Mouse (Mus musculus) limb, embryonic 12.5 days (tissue): ENCODE measurements around the gene Mt2. TPM values are rescaled to one million over a fixed set of nuclear protein-coding genes. Genes with fewer than 3 reads are reported as not detected.
A peak's percentile ranks its signal among the peaks of the same experiment; 100 is the strongest.
"Not testable (repeated sequence)": the region's sequence is repeated elsewhere in the genome, so short reads cannot be mapped to it uniquely, and the experiment has no call there.

ENCODE experiments used
- ATAC-seq: fragments of 200-750 bp; cut with Nextera tagmentation; 2 replicates; pipeline ENCODE4 v1.8.0; 2017; ENCODE audit warnings: low read depth, moderate TSS enrichment; ENCODE audit not compliant: insufficient number of reproducible peaks, insufficient read depth, low FRiP score, low TSS enrichment
- H3K27ac ChIP-seq: fragments of 300-500 bp; sonication (generic); 2 replicates; pipeline ENCODE4 v1.5.1; 2016; ENCODE audit warnings: mild to moderate bottlenecking, moderate library complexity
- H3K27me3 ChIP-seq: fragments of 300-500 bp; sonication (generic); 2 replicates; pipeline ENCODE4 v1.6.1; 2016; ENCODE audit warnings: mild to moderate bottlenecking, moderate library complexity
- H3K36me3 ChIP-seq: fragments of 300-500 bp; sonication (generic); 2 replicates; pipeline ENCODE4 v1.6.1; 2016; ENCODE audit warnings: mild to moderate bottlenecking, moderate library complexity
- H3K4me1 ChIP-seq: fragments of 300-500 bp; sonication (generic); replicated peaks from 2 replicates; pipeline ENCODE4 v1.6.1; 2016
- H3K4me2 ChIP-seq: fragments of 300-500 bp; sonication (generic); 2 replicates; pipeline ENCODE4 v1.6.1; 2016; ENCODE audit warnings: mild to moderate bottlenecking, moderate library complexity
- H3K4me3 ChIP-seq: fragments of 300-500 bp; sonication (generic); replicated peaks from 2 replicates; pipeline ENCODE4 v1.5.1; 2016; ENCODE audit warnings: mild to moderate bottlenecking
- H3K9ac ChIP-seq: fragments of 300-500 bp; sonication (generic); replicated peaks from 2 replicates; pipeline ENCODE4 v1.6.1; 2016; ENCODE audit warnings: mild to moderate bottlenecking, moderate library complexity
- H3K9me3 ChIP-seq: fragments of 300-500 bp; sonication (generic); 2 replicates; pipeline ENCODE4 v1.6.1; 2016; ENCODE audit warnings: mild to moderate bottlenecking, moderate library complexity
- WGBS: fragments of 180-500 bp; shearing (Covaris S2); methylation state at CpG from one replicate; pipeline ENCODE4 v1.1.7; 2016; 5-methylcytosine and 5-hydroxymethylcytosine counted together
- polyA plus RNA-seq: library from polyadenylated mRNA; unstranded; fragments of >200 nt; fragmentation: Nextera tagmentation; extraction: Ambion mirVana; gene quantifications from 2 replicates; pipeline ENCODE4 v1.2.1, GENCODE M21; 2016

The Mt2 gene
- polyA plus RNA-seq, 1 experiment from 2014 or later: 15.1 TPM

GRCm38 (mm10) chr8:94140266-94140795 lies 32.1 kb upstream of the Mt2 start:
- Histone ChIP-seq H3K4me3 (no peak overlapping the region), H3K27me3 (no peaks in the 10 kb centered on the region), H3K9ac (no peak overlapping the region), H3K27ac (no peak overlapping the region), H3K4me2 (no peak overlapping the region), H3K4me1 (peaks cover 14% of the 10 kb centered on the region), H3K9me3 (no peaks in the 10 kb centered on the region), H3K36me3 (no peaks in the 10 kb centered on the region)
- WGBS: 84% methylated on average over 4 of the region's 4 CpGs
- ATAC-seq: no peak

GRCm38 (mm10) chr8:94148236-94148635 lies 24.2 kb upstream of the Mt2 start:
- no peaks in the 10 kb centered on the region for H3K36me3 ChIP-seq
- H3K4me3 ChIP-seq: no peak overlapping the region
- H3K9me3 ChIP-seq: no peaks in the 10 kb centered on the region
- peaks cover 11% of the 10 kb centered on the region for H3K4me1 ChIP-seq
- H3K4me2 ChIP-seq: no peak overlapping the region
- no peak overlapping the region for H3K9ac ChIP-seq
- no peak for ATAC-seq
- H3K27me3 ChIP-seq: peaks cover 28% of the 10 kb centered on the region
- 59% methylated on average over 5 of the region's 5 CpGs for WGBS
- H3K27ac ChIP-seq: no peak overlapping the region

- Histone ChIP-seq H3K27me3 (peaks cover 42% of the 10 kb centered on the region), H3K36me3 (no peaks in the 10 kb centered on the region), H3K27ac (no peak overlapping the region), H3K4me3 (no peak overlapping the region), H3K4me2 (no peak overlapping the region), H3K9me3 (no peaks in the 10 kb centered on the region), H3K9ac (no peak overlapping the region), H3K4me1 (peaks cover 16% of the 10 kb centered on the region)
- ATAC-seq: no peak
- WGBS: 77% methylated on average over 5 of the region's 5 CpGs
Measured at GRCm38 (mm10) chr8:94150925-94151324, 21.5 kb upstream of the Mt2 start.

- no peaks in the 10 kb centered on the region for H3K9me3 ChIP-seq
- no peaks in the 10 kb centered on the region for H3K36me3 ChIP-seq
- H3K4me3 ChIP-seq: peak within 1 kb of the TSS; percentile 29
- H3K9ac ChIP-seq: no peak within 1 kb of the TSS
- H3K27ac ChIP-seq: no peak within 1 kb of the TSS
- peaks cover 18% of the 10 kb centered on the region for H3K4me1 ChIP-seq
- H3K27me3 ChIP-seq: peaks cover 42% of the 10 kb centered on the region
- ATAC-seq: no peak
- peak within 1 kb of the TSS; percentile 61 for H3K4me2 ChIP-seq
- 1% methylated on average over 29 of the region's 29 CpGs for whole genome bisulfite sequencing
Measured at GRCm38 (mm10) chr8:94152513-94153300, 19.8 kb upstream of the Mt2 start, which contains the start of gene Mt3. Gene Mt3, plus strand, starts transcription at chr8:94152607.

- peaks cover 18% of the 10 kb centered on the region for H3K4me1 ChIP-seq
- no peak overlapping the region for H3K27ac ChIP-seq
- 22% methylated on average over 7 of the region's 7 CpGs for WGBS
- no peak overlapping the region for H3K9ac ChIP-seq
- peak; percentile 58; the same call in 1 of the 2 replicates for ATAC-seq
- no peak overlapping the region for H3K4me3 ChIP-seq
- H3K27me3 ChIP-seq: peaks cover 42% of the 10 kb centered on the region
- H3K9me3 ChIP-seq: no peaks in the 10 kb centered on the region
- H3K4me2 ChIP-seq: peak overlapping the region; percentile 61
- H3K36me3 ChIP-seq: no peaks in the 10 kb centered on the region
Measured at GRCm38 (mm10) chr8:94153451-94153850, 19.0 kb upstream of the Mt2 start.

GRCm38 (mm10) chr8:94154537-94154936 lies 17.9 kb upstream of the Mt2 start:
- Histone ChIP-seq H3K9me3 (no peaks in the 10 kb centered on the region), H3K4me3 (no peak overlapping the region), H3K9ac (no peak overlapping the region), H3K4me1 (peaks cover 18% of the 10 kb centered on the region), H3K36me3 (no peaks in the 10 kb centered on the region), H3K4me2 (no peak overlapping the region), H3K27me3 (peaks cover 42% of the 10 kb centered on the region), H3K27ac (no peak overlapping the region)
- ATAC-seq: no peak
- 55% methylated on average over 6 of the region's 6 CpGs for WGBS

- no peak overlapping the region for H3K9ac ChIP-seq
- no peak for ATAC-seq
- no peak overlapping the region for H3K4me2 ChIP-seq
- 72% methylated on average over 4 of the region's 4 CpGs for WGBS
- no peaks in the 10 kb centered on the region for H3K36me3 ChIP-seq
- peaks cover 18% of the 10 kb centered on the region for H3K4me1 ChIP-seq
- H3K27ac ChIP-seq: no peak overlapping the region
- peaks cover 36% of the 10 kb centered on the region for H3K27me3 ChIP-seq
- no peaks in the 10 kb centered on the region for H3K9me3 ChIP-seq
- no peak overlapping the region for H3K4me3 ChIP-seq
Measured at GRCm38 (mm10) chr8:94156092-94156491, 16.4 kb upstream of the Mt2 start.

GRCm38 (mm10) chr8:94165772-94166171 lies 6.7 kb upstream of the Mt2 start:
- not testable (repeated sequence) for H3K27ac ChIP-seq, H3K4me3 ChIP-seq, H3K4me2 ChIP-seq, H3K4me1 ChIP-seq, H3K9ac ChIP-seq, H3K36me3 ChIP-seq, H3K9me3 ChIP-seq, ATAC-seq
- WGBS: 64% methylated on average over 8 of the region's 8 CpGs
- H3K27me3 ChIP-seq: peaks cover 29% of the 10 kb centered on the region

GRCm38 (mm10) chr8:94167244-94167643 lies 5.2 kb upstream of the Mt2 start:
- H3K9me3 ChIP-seq: no peaks in the 10 kb centered on the region
- no peak for ATAC-seq
- H3K36me3 ChIP-seq: no peaks in the 10 kb centered on the region
- no peak overlapping the region for H3K27ac ChIP-seq
- peaks cover 44% of the 10 kb centered on the region for H3K27me3 ChIP-seq
- H3K4me3 ChIP-seq: no peak overlapping the region
- 4% methylated on average over 6 of the region's 6 CpGs for WGBS
- no peak overlapping the region for H3K9ac ChIP-seq
- H3K4me2 ChIP-seq: peak overlapping the region; percentile 15
- H3K4me1 ChIP-seq: peaks cover 10% of the 10 kb centered on the region

- no peak overlapping the region for H3K4me2 ChIP-seq
- H3K9me3 ChIP-seq: no peaks in the 10 kb centered on the region
- H3K36me3 ChIP-seq: no peaks in the 10 kb centered on the region
- peaks cover 63% of the 10 kb centered on the region for H3K27me3 ChIP-seq
- H3K9ac ChIP-seq: no peak overlapping the region
- no peak overlapping the region for H3K4me3 ChIP-seq
- no peak overlapping the region for H3K27ac ChIP-seq
- peaks cover 23% of the 10 kb centered on the region for H3K4me1 ChIP-seq
- 80% methylated on average over 5 of the region's 5 CpGs for WGBS
- ATAC-seq: no peak
Measured at GRCm38 (mm10) chr8:94169547-94169946, 2.9 kb upstream of the Mt2 start.

GRCm38 (mm10) chr8:94171321-94171755 lies 1.1 kb upstream of the Mt2 start:
- Histone ChIP-seq H3K36me3 (no peaks in the 10 kb centered on the region), H3K4me2 (0 out of 2 replicates have a peak overlapping the region, but pooled peaks have one; percentile 93), H3K27ac (no peak overlapping the region), H3K4me1 (peaks cover 23% of the 10 kb centered on the region), H3K4me3 (peak overlapping the region; percentile 45), H3K9me3 (no peaks in the 10 kb centered on the region), H3K27me3 (peaks cover 80% of the 10 kb centered on the region), H3K9ac (no peak overlapping the region)
- 47% methylated on average over 10 of the region's 10 CpGs for WGBS
- ATAC-seq: no peak
